Mouse (Mus musculus) small intestine, adult 2 months (tissue): ENCODE measurements at regions not wholly inside any gene's neighbourhood (a gene's known extent, or its start where the extent isn't known, plus 50 kb on each side); places are given as distances from the start of the nearest gene placed in this dataset.

Experiments used
- H3K27ac ChIP-seq: fragments of 200-500 bp; 2 replicates; pipeline ENCODE4 v1.5.1; 2012; ENCODE audit warnings: low read depth, low read length, control low read depth, inconsistent platforms; ENCODE audit not compliant: insufficient read depth
- H3K27me3 ChIP-seq: fragments of 200-500 bp; 2 replicates; pipeline ENCODE4 v1.6.1; 2012; ENCODE audit warnings: mild to moderate bottlenecking, moderate library complexity, low read length, inconsistent platforms; ENCODE audit not compliant: control insufficient read depth, insufficient read depth
- H3K36me3 ChIP-seq: fragments of 200-500 bp; 2 replicates; pipeline ENCODE4 v1.6.1; 2012; ENCODE audit warnings: mild to moderate bottlenecking, low read length, control low read depth, inconsistent platforms; ENCODE audit not compliant: control insufficient read depth, insufficient read depth
- H3K4me1 ChIP-seq: fragments of 200-500 bp; 2 replicates; pipeline ENCODE4 v1.6.1; 2012; ENCODE audit warnings: low read length, inconsistent platforms, mixed read lengths; ENCODE audit not compliant: control insufficient read depth, insufficient read depth, insufficient read length
- H3K4me3 ChIP-seq: fragments of 200-500 bp; 2 replicates; pipeline ENCODE4 v1.5.1; 2012; ENCODE audit warnings: low read depth, mild to moderate bottlenecking, control low read depth, inconsistent platforms, low read length, moderate library complexity
- CTCF ChIP-seq: fragments of 200-500 bp; IDR thresholded peaks from 2 replicates; pipeline ENCODE4 v1.5.1; 2012; ENCODE audit warnings: low read depth, mild to moderate bottlenecking, control low read depth, inconsistent platforms, low read length, moderate library complexity, mixed read lengths; ENCODE audit not compliant: insufficient replicate concordance, insufficient read length; ENCODE audit errors: extremely low read depth
- POLR2A ChIP-seq: fragments of 200-500 bp; IDR thresholded peaks from 2 replicates; pipeline ENCODE4 v1.6.1; 2012; ENCODE audit warnings: low read depth, mild to moderate bottlenecking, control low read depth, inconsistent platforms, low read length, moderate library complexity
- WGBS: fragments of 180-500 bp; shearing (Covaris S2); methylation state at CpG from one replicate; pipeline ENCODE4 v1.1.7; 2018; 5-methylcytosine and 5-hydroxymethylcytosine counted together

GRCm38 (mm10) chr13:92911660-92912284 is 67.2 kb downstream of the Mtx3 start:
- H3K27ac ChIP-seq = no peak overlapping the region
- H3K36me3 ChIP-seq = no peaks in the 10 kb centered on the region
- H3K4me3 ChIP-seq = no peak overlapping the region
- WGBS = 83% methylated on average over 11 of the region's 11 CpGs
- no peaks in the 10 kb centered on the region for H3K27me3 ChIP-seq
- H3K4me1 ChIP-seq = no peaks in the 10 kb centered on the region
- TF ChIP-seq CTCF = no peak
- no peak for TF ChIP-seq POLR2A

DNA sequence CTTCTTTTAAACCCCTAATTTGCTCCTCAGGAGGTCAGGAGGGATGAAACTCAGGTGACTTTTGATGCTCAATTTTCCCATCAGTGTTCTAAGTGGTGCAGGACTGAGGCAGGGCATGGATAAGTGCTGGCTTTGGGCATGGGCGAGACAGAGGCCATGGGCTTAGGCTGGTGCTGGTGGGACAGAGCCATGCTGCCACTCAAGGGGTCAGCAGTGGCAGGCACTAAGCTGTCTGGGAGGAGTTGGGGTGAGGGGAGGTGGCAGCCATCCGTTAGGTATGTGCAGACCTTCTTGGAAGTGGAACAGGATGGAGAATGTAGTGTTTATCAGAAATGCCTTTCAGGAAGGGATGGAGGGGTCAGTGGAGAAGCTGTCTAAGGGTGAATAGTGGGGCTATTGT is 68.1 kb downstream of the Mtx3 start:
- Histone ChIP-seq H3K27ac (no peak overlapping the region), H3K36me3 (no peaks in the 10 kb centered on the region), H3K27me3 (no peaks in the 10 kb centered on the region), H3K4me1 (no peaks in the 10 kb centered on the region), H3K4me3 (no peak overlapping the region)
- no peak for TF ChIP-seq CTCF
- no peak for TF ChIP-seq POLR2A
- 69% methylated on average over 2 of the region's 2 CpGs for WGBS

DNA sequence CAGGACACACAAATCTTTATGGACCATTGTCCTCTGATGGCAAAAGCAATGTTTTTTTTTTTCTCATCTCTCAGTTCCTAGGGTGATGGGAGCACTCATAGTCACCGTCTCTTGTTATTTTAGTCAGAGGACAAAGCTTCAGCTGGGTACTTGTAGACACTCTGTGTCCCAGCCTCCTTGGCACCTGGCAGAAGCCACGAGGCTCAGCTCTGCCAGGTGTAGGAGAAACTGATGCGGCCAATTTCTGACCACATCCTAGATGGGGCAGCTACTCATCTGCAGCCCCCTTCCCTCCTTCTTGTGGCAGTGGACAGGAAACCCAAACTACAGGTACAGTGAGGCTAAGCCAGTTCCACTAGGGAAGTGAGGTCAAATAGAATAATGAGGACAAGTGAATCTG is 70.1 kb downstream of the Mtx3 start:
- H3K27me3 ChIP-seq = no peaks in the 10 kb centered on the region
- H3K4me3 ChIP-seq = no peak overlapping the region
- no peak overlapping the region for H3K27ac ChIP-seq
- H3K4me1 ChIP-seq = no peaks in the 10 kb centered on the region
- no peaks in the 10 kb centered on the region for H3K36me3 ChIP-seq
- 79% methylated on average over 3 of the region's 3 CpGs for WGBS
- TF ChIP-seq POLR2A (no peak), CTCF (no peak)

GRCm38 (mm10) chr13:92915221-92915839 is 70.8 kb downstream of the Mtx3 start:
- 66% methylated on average over 2 of the region's 2 CpGs for WGBS

GRCm38 (mm10) chr13:92915948-92916710 is 71.6 kb downstream of the Mtx3 start:
- TF ChIP-seq CTCF (no peak), POLR2A (no peak)
- Histone ChIP-seq H3K4me3 (no peak overlapping the region), H3K27ac (no peak overlapping the region), H3K27me3 (no peaks in the 10 kb centered on the region), H3K36me3 (no peaks in the 10 kb centered on the region), H3K4me1 (no peaks in the 10 kb centered on the region)
- WGBS = 88% methylated on average over 5 of the region's 5 CpGs

More at GRCm38 (mm10) chr13:92915221-92915839, 70.8 kb downstream of the Mtx3 start:
- no peak overlapping the region for H3K4me3 ChIP-seq
- no peak overlapping the region for H3K27ac ChIP-seq
- no peak for TF ChIP-seq POLR2A
- no peak for TF ChIP-seq CTCF
- no peaks in the 10 kb centered on the region for H3K27me3 ChIP-seq
- no peaks in the 10 kb centered on the region for H3K4me1 ChIP-seq
- H3K36me3 ChIP-seq = no peaks in the 10 kb centered on the region

DNA sequence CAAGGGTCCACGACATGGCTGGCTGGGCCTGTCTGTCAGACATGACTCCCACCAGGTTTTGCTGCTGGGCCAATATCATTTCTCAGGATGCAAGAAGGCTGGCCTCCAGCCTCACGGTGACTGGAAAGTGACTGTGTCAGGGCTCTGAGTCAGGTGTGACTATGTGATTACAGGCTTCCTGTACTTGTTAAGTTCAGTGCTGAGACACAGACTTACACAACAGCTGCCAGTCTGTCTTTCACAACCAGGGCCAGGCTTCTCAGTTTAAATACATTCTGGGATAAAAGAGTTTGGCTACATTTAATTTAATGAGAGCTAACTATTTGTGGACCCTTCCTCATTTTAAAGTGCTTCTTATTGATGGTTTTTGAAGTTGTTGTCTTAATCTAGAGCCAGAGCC is 75.3 kb downstream of the Mtx3 start:
- WGBS = 79% methylated on average over 2 of the region's 2 CpGs
- Histone ChIP-seq H3K27ac (no peak overlapping the region), H3K27me3 (no peaks in the 10 kb centered on the region), H3K36me3 (no peaks in the 10 kb centered on the region), H3K4me1 (no peaks in the 10 kb centered on the region), H3K4me3 (no peak overlapping the region)
- no peak for TF ChIP-seq CTCF
- TF ChIP-seq POLR2A = no peak

GRCm38 (mm10) chr13:92921936-92922335 is 77.4 kb downstream of the Mtx3 start:
- no peaks in the 10 kb centered on the region for H3K4me1 ChIP-seq
- no peak overlapping the region for H3K27ac ChIP-seq
- no peaks in the 10 kb centered on the region for H3K27me3 ChIP-seq
- TF ChIP-seq POLR2A (no peak), CTCF (no peak)
- 94% methylated on average over 3 of the region's 3 CpGs for WGBS
- H3K36me3 ChIP-seq = no peaks in the 10 kb centered on the region
- no peak overlapping the region for H3K4me3 ChIP-seq

DNA sequence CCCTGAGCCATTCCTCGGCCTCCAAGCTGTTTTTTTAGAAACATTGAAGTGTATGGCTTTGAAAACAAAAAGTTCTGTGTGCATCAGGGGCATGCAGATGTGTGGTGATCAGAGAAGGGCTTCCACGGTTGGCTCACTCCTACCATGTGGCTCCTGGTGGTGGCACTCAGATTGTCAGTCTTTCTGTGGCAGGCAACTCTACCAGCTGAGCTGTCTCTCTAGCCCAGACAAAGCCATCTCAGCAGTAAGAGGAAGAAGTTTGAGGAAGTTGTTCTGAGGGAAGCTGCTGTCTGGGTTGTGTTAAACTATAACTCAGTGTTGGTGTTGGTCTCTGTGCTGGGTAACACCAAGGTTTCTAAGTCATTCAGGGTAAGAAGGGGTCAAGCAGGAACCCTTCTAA is 78.9 kb downstream of the Mtx3 start:
- H3K36me3 ChIP-seq = no peaks in the 10 kb centered on the region
- no peak overlapping the region for H3K4me3 ChIP-seq
- H3K27ac ChIP-seq = no peak overlapping the region
- TF ChIP-seq POLR2A (no peak), CTCF (no peak)
- H3K4me1 ChIP-seq = no peaks in the 10 kb centered on the region
- no peaks in the 10 kb centered on the region for H3K27me3 ChIP-seq
- 76% methylated on average over 2 of the region's 2 CpGs for WGBS
